Mouse (Mus musculus) spleen, adult 2 months (tissue): ENCODE measurements around the gene Lrrk2.

ENCODE experiments used
- CTCF ChIP-seq: fragments of 200-500 bp; IDR thresholded peaks from 2 replicates; pipeline ENCODE4 v1.5.1; 2011; ENCODE audit warnings: mild to moderate bottlenecking, inconsistent platforms; ENCODE audit not compliant: insufficient read depth, insufficient read length, insufficient replicate concordance; ENCODE audit errors: extremely low read depth
- POLR2A ChIP-seq: fragments of 200-500 bp; IDR thresholded peaks from 2 replicates; pipeline ENCODE4 v1.6.1; 2011; ENCODE audit warnings: low read depth, low read length, inconsistent platforms

- TF ChIP-seq POLR2A (no peak), CTCF (no peak)
Measured at GRCm38 (mm10) chr15:91755756-91756155, 82.8 kb downstream of the Lrrk2 start.
